8 mouse cellular contexts compared by ENCODE assay signal in the genomic region with DNA sequence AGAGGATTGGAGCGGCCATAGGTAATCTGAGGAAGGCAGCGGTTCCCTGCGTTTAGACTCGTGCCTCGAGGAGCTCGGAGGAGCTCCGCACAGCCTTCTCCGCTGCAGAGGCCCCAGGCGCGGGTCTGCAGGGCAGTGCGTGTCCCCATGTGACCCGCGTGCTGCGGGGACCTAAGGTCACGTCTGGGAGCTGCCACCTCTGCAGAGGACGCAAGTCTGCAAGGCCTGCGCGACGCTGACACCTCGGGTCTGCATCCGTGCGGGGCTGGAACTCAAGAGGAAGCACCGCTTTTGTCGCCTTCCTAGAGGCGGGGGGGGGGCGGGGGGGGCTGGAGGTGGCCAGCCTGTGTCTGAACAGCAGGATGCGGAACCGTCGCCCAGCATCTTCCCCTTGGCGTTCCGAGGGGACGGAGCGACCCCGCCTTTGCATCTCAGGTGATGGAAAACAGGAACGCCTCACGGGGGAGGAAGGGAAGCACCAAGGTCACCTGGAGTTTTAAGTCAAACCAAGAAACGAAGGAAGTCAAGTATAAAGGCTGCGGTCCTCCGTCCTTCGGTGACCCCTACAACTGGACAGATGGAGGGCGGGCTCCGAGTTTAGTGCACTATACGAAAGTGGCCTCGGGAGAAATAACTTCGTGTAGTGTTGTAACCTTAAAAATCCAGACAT. TPM values are rescaled to one million over a fixed set of nuclear protein-coding genes. Genes with fewer than 3 reads are reported as not detected.
DNase-seq lines count a peak whose midpoint lies in the region; ATAC-seq lines count a peak whose summit lies in the region.

No protein-coding gene starts in this region.

- WGBS in neural tube, embryonic 11.5 days, result under 1% methylated on average over 43 of the region's 45 CpGs
- WGBS in heart, embryonic 16.5 days, result under 1% methylated on average over 45 of the region's 45 CpGs
- WGBS in neural tube, embryonic 15.5 days, result under 1% methylated on average over 45 of the region's 45 CpGs

- no peaks in the 10 kb centered on the region for H3K27me3 ChIP-seq in neural tube, embryonic 11.5 days (ENCODE audit: control insufficient read depth, insufficient read depth, low read length)
- no peaks in the 10 kb centered on the region for H3K27me3 ChIP-seq in heart, embryonic 16.5 days (ENCODE audit: control insufficient read depth, insufficient read depth, low read length)
- H3K27me3 ChIP-seq in neural tube, embryonic 15.5 days (replicated peaks), result no peaks in the 10 kb centered on the region

- H3K9me3 ChIP-seq in neural tube, embryonic 11.5 days (ENCODE audit: control insufficient read depth, low read length), result no peaks in the 10 kb centered on the region
- no peaks in the 10 kb centered on the region for H3K9me3 ChIP-seq in heart, embryonic 16.5 days (replicated peaks; ENCODE audit: control insufficient read depth, low read length)
- H3K9me3 ChIP-seq in neural tube, embryonic 15.5 days (replicated peaks), result no peaks in the 10 kb centered on the region

- peak; percentile 18 to 62 for DNase-seq in adrenal gland, adult 18-20 months (ENCODE audit: low spot score in 2 of 2)
- no peak for DNase-seq in adrenal gland, adult (ENCODE audit: inconsistent age in 2 of 2, low spot score in 1 of 2)
- DNase-seq in neural tube, embryonic 11.5 days (ENCODE audit: low spot score), result no peak
- no peak for DNase-seq in neural tube, embryonic 10.5 days (ENCODE audit: extremely low spot score, low spot score)
- peak; percentile 54 for DNase-seq in liver
- DNase-seq in right cerebral cortex, adult 18-20 months, result no peak

- H3K4me3 ChIP-seq in neural tube, embryonic 11.5 days (ENCODE audit: low read depth, low read length), result peak overlapping the region; percentile 98
- peak overlapping the region; percentile 83 for H3K4me3 ChIP-seq in heart, embryonic 16.5 days (ENCODE audit: low read length)
- peak overlapping the region; percentile 92 for H3K4me3 ChIP-seq in neural tube, embryonic 15.5 days (replicated peaks)

- H3K4me1 ChIP-seq in neural tube, embryonic 11.5 days (ENCODE audit: control insufficient read depth, insufficient read depth, low read length), result peaks cover 11% of the 10 kb centered on the region; the same call in 1 of the 2 replicates
- H3K4me1 ChIP-seq in heart, embryonic 16.5 days (ENCODE audit: control insufficient read depth, insufficient read depth, low read length), result peaks cover 19% of the 10 kb centered on the region
- peaks cover 44% of the 10 kb centered on the region for H3K4me1 ChIP-seq in neural tube, embryonic 15.5 days

- peak overlapping the region; percentile 97 for H3K4me2 ChIP-seq in neural tube, embryonic 11.5 days (ENCODE audit: low read depth)
- peak overlapping the region; percentile 84 for H3K4me2 ChIP-seq in heart, embryonic 16.5 days (ENCODE audit: low read depth, low read length)
- peak overlapping the region; percentile 98 for H3K4me2 ChIP-seq in neural tube, embryonic 15.5 days

- peak overlapping the region; percentile 80 for H3K27ac ChIP-seq in neural tube, embryonic 11.5 days (ENCODE audit: low read depth, low read length)
- H3K27ac ChIP-seq in heart, embryonic 16.5 days (ENCODE audit: low read length), result peak overlapping the region; percentile 98
- H3K27ac ChIP-seq in neural tube, embryonic 15.5 days (replicated peaks), result peak overlapping the region; percentile 94

- H3K36me3 ChIP-seq in neural tube, embryonic 11.5 days (ENCODE audit: control insufficient read depth, insufficient read depth, low read length), result no peaks in the 10 kb centered on the region
- no peaks in the 10 kb centered on the region; the same call in 1 of the 2 replicates for H3K36me3 ChIP-seq in heart, embryonic 16.5 days (ENCODE audit: control insufficient read depth, insufficient read depth)
- peaks cover 12% of the 10 kb centered on the region; the same call in 1 of the 2 replicates for H3K36me3 ChIP-seq in neural tube, embryonic 15.5 days

- H3K9ac ChIP-seq in neural tube, embryonic 11.5 days (ENCODE audit: low read length), result peak overlapping the region; percentile 77
- H3K9ac ChIP-seq in heart, embryonic 16.5 days (ENCODE audit: low read length), result peak overlapping the region; percentile 87
- H3K9ac ChIP-seq in neural tube, embryonic 15.5 days (replicated peaks), result peak overlapping the region; percentile 90

- peak; percentile 74 for ATAC-seq in neural tube, embryonic 11.5 days (ENCODE audit: insufficient read depth, low FRiP score, low TSS enrichment)
- peak; percentile 56 for ATAC-seq in heart, embryonic 16.5 days (replicated peaks; ENCODE audit: extremely low read depth, insufficient read depth, low FRiP score)
- peak; percentile 75 for ATAC-seq in neural tube, embryonic 15.5 days (ENCODE audit: low FRiP score)

RNA-seq across cellular contexts. Expression of a gene that starts 0.7 kb away (rescaled TPM):
- 10 to 100 TPM in 1 of 2 experiments, 1 to 10 TPM in 1; 9.2 to 10.3 TPM for total RNA-seq in adrenal gland, adult 18-20 months (2021)
- 14.6 and 16.6 TPM in 2 replicates for polyA plus RNA-seq in neural tube, embryonic 11.5 days (2014; fragmentation: Nextera tagmentation; extraction: Ambion mirVana)
- 11.5 and 12.7 TPM in 2 replicates for polyA plus RNA-seq in heart, embryonic 16.5 days (2015; fragmentation: Nextera tagmentation; extraction: Ambion mirVana)
- 14.5 and 15.7 TPM in 2 replicates for polyA plus RNA-seq in neural tube, embryonic 15.5 days (2015; fragmentation: Nextera tagmentation; extraction: Ambion mirVana)

RNA-seq across cellular contexts. Expression of a gene that starts 22.1 kb away (rescaled TPM):
- 100 to 1,000 TPM; 101 to 120 TPM for total RNA-seq in adrenal gland, adult 18-20 months (2021)
- polyA plus RNA-seq in neural tube, embryonic 11.5 days (2014; fragmentation: Nextera tagmentation; extraction: Ambion mirVana), result 124 and 125 TPM in 2 replicates
- polyA plus RNA-seq in heart, embryonic 16.5 days (2015; fragmentation: Nextera tagmentation; extraction: Ambion mirVana), result 97.1 and 108 TPM in 2 replicates
- polyA plus RNA-seq in neural tube, embryonic 15.5 days (2015; fragmentation: Nextera tagmentation; extraction: Ambion mirVana), result 121 and 124 TPM in 2 replicates

RNA-seq across cellular contexts. Expression of a gene that starts 23.1 kb away (rescaled TPM):
- total RNA-seq in adrenal gland, adult 18-20 months (2021), result 1 to 10 TPM; 7.6 to 7.8 TPM
- polyA plus RNA-seq in neural tube, embryonic 11.5 days (2014; fragmentation: Nextera tagmentation; extraction: Ambion mirVana), result 17.3 and 17.5 TPM in 2 replicates
- polyA plus RNA-seq in heart, embryonic 16.5 days (2015; fragmentation: Nextera tagmentation; extraction: Ambion mirVana), result 117 and 125 TPM in 2 replicates
- polyA plus RNA-seq in neural tube, embryonic 15.5 days (2015; fragmentation: Nextera tagmentation; extraction: Ambion mirVana), result 36.2 and 38.1 TPM in 2 replicates

RNA-seq across cellular contexts. Expression of a gene that starts 56.4 kb away (rescaled TPM):
- total RNA-seq in adrenal gland, adult 18-20 months (2021), result 10 to 100 TPM; 39.9 to 41.5 TPM
- 13.6 and 14.6 TPM in 2 replicates for polyA plus RNA-seq in neural tube, embryonic 11.5 days (2014; fragmentation: Nextera tagmentation; extraction: Ambion mirVana)
- 7.8 and 13.1 TPM in 2 replicates for polyA plus RNA-seq in heart, embryonic 16.5 days (2015; fragmentation: Nextera tagmentation; extraction: Ambion mirVana)
- polyA plus RNA-seq in neural tube, embryonic 15.5 days (2015; fragmentation: Nextera tagmentation; extraction: Ambion mirVana), result 14.8 and 15.1 TPM in 2 replicates

Comparison
In these comparisons a context has a peak if more than half of its experiments do, and no peak if none do; other contexts are left out.
1. DNase-seq: peak in adrenal gland, adult 18-20 months (2 of 2) and liver (single experiment); none in adrenal gland, adult (0 of 2), neural tube, embryonic 11.5 days (single experiment), neural tube, embryonic 10.5 days (single experiment) and right cerebral cortex, adult 18-20 months (single experiment).
2. Peak in every context shown above with its lines, with median percentiles within 50 percentile points of each other: ATAC-seq, H3K27ac ChIP-seq, H3K4me2 ChIP-seq, H3K4me3 ChIP-seq and H3K9ac ChIP-seq.